Mouse (Mus musculus): Measurements from ENCODE around the gene Bbs12.
A peak's percentile ranks its signal among the peaks of the same experiment; 100 is the strongest.

Gene Bbs12

DNA sequence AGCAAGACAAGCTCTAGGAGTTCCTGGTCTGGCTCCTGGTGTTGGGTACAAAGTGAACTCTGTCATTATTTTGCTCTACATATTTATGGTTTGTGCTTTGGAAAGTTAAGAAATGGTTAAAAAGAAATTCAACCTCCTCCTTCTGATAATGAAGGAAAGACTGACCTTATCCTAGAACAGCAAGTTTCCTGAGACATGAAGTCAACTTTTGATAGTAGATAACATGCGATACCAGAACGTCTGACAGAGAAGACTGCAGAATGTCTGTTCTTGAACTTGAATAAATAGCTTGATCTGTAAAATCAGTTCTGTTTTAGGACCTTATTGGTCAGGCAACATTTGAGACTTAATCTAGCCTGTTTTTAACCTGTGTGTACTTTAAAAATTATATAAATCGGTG lies 14.3 kb downstream of the Bbs12 start:
- DNase-seq: no peak

DNA sequence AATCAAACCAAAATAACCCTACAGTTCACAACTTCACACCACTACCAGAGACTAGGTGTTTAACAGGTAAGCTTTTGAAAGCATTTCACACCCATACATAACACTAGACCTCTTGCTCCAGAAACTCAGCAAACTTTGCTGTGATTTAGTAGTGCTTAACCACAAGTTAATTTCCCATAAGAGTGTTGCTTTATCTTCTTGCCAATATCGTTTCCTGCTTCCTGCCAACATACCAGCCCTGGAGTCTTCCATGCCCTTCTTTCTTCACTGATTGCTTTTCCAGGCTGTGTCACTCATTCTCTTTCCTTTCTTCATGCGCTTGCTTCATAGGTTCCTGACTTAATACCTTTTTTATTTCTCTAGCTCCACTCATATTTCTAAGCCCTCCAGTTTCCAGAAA lies 16.1 kb downstream of the Bbs12 start:
- DNase-seq: no peak

DNA sequence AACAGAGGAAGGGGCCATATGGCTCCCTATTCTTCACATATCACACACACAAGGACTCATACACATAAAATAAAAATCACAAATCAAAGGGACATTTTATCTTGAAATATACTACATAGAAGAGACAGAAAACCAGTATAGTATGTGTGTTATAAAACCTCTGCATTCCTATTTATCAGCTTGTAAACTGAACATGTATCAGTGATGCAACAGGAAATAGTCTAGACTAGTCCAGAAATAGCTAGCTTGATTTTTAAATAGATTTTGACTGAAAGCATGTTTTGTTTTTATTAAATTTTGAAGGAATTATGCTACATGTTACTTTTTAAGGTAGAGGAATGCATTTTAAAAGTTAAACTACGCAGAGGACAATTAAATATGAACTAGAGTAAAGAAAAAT lies 17.6 kb downstream of the Bbs12 start:
- DNase-seq: no peak

DNA sequence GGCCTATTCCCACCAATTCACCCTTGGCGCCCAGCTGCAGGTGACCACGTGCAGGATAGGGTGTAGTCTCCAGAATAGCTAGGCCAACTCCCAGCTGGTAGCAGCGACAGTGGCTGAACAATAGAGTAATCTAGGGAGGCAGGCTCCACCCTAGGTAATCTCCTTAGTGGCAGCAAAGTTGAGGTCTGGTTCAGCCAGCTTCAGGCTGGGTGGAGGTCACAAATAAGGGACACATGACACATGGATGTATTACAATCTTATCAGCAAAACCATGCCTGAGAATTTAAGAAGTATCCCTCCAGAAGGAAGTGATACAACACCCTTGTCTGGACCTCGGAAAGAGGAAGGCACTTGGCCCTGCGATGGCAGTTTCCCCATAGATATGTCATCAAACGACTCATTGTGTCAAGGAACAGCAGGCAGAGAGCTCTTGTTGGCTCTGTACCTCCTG lies 19.7 kb downstream of the Bbs12 start:
- DNase-seq: no peak

DNA sequence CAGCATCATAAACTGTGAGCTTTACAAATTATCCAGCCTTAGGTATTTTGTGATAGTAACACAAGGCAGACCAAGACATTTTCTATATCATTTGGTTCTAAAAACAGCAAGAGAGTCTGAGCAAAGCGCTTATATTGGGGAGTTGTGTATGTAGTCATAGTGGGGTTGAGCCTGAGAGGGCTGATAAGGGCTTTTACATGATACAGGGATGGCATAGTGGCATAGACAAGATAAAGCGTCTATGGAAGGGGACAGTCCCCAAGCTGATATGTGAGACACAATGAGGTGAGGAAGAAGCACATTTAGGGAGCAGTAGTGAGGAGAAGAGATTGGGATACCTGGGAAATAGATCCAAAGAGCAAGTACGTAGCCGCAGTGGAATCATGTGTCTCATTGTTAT lies 21.7 kb downstream of the Bbs12 start:
- DNase-seq: no peak

DNA sequence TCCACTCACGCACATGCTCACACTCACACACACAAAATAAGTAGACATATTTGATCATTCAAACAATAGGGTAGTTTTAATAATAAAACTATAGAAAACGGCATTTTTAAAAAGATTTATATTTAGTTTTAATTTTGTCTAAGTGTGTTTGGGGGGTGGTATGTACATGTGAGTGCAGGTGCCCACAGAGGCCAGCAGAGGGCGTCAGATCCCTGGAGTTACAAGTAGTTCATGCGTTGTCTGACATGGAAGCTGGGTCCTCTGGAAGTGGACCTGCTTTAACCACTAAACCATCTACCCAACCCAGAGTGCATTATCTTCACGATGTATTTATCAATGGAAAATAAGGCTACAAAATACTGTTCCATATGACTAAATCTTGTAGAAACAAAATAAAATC lies 28.8 kb downstream of the Bbs12 start:
- DNase-seq: peak in 1 of 2 experiments; percentile 58

DNA sequence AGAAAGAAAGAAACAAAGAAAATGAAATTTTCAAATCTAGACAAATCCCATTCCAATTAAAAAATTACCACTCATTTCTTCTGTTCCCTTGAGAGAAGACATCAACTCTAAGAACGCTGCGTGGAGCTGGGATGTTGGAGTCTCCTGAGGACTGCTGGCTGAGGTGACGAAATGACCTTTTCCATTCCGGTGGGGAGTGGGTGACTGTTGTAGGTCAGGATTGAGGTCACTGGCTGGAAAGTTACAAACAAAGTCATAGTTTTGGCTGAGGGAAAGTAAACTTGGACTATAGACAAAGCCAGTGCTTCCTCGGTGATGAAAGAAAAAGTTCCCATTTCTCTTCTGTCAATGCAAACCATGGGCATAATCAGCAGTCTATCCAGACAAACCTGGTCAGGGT lies 30.5 kb downstream of the Bbs12 start:
- DNase-seq: no peak

- no peak for DNase-seq
Measured at GRCm38 (mm10) chr3:37347671-37348070, 35.3 kb downstream of the Bbs12 start.

DNA sequence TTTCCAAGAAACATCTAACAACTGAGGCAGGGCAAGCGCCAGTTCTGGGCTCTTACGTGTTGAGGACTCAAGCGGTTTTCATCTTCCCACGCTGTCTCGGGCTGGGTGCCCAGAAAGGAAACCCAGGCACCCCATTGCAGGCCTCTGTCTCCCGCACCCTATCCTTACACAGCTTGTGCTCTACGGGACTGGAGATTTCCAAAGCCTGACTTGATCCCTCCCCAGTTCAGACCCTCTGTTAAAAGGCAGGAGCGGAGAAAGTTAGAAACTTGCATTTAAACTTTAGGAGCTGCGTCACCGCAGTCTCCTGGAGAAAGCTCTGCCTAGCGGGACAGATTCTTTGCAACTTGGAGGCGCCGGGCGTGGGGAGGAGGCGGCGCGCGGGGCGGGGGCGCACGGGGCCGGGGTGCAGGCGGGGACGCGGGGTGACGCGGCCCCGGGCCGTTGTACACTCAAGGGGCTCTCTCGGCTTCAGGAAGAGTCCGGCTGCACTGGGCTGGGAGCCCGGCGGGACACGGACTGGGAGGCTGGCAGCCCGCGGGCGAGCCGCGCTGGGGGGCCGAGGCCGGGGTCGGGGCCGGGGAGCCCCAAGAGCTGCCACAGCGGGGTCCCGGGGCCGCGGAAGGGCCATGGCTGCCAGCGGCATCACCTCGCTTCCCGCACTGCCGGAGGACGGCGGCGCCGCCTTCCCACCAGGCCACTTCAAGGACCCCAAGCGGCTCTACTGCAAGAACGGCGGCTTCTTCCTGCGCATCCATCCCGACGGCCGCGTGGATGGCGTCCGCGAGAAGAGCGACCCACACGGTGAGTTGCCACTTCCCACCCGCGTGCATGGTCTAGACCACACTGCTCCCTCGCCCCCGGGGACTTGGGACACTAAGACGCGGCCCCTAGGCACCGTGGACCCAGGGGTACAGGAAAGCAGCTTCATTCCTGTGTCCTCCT lies 36.1 kb downstream of the Bbs12 start, which contains the start of gene Fgf2:
TSS of gene Fgf2 (plus strand) at position 126 of the 945 bp plus-strand sequence.
- DNase-seq: peak in 1 of 2 experiments; percentile 48

DNA sequence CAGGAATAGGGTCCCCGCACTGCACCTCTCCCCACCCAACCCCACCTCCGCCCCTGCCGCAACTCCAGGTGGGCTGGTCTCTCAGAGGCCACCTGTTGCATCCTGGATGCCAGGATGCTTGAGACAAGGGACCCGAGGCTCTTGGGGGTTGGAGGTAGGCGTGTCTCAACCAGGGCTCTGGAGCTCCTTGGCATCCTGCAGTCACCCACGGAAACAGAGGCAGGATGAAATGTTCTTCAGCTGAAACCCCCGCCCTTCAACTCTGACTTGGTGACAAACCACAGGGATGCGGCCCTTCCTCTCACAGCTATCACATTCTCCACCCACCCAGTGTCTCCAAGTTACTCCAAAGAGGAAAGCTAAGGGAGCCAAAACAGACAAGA lies 36.8 kb downstream of the Bbs12 start:
- no peak for DNase-seq

DNA sequence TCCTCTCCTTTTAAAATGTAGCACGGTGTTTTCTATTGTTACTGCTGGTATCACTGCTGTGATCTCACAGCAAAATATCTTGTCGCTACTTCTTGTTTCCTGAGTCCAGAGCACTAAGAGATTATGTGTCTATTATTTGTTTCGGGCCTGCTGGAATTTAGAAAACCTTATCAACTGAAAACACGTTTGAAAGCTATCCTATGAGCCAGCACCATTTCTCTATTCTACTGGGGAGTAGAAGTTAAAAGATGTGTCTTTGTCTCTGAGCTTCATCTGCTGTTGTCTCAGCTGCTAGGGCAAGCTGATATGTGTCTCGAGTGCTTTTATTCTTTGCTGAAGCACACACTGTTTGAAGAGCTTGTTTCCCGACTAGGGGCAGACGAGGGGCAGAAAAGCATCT lies 38.0 kb downstream of the Bbs12 start:
- no peak for DNase-seq

DNA sequence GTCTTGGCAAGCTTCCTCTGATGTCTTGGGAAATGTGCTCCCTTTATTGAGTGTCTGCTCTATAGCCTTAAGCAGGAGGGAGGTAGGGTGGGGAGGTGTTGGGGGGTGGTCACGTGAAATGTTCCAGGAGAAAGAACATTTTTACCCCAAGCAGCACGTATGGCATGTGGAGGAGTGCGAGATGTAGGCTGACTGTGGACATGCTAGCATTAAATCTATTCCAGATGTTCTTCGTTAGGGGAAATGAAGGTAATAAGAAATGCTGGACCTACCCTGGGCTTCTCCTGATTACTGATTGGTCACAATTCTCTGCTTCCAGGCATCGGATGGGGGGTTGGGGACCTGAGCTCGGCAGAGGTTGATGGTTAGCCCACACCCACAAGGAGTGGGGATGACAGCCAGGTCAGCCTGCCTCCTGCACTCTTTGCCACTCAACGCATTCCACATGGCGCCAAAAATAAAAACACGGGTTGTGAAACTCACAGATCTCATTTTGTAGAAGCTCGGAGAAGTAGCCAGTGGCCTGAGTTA lies 41.7 kb downstream of the Bbs12 start:
- no peak for DNase-seq

GRCm38 (mm10) chr3:37354737-37355136 lies 42.4 kb downstream of the Bbs12 start:
- DNase-seq: no peak

- no peak for DNase-seq
Measured at GRCm38 (mm10) chr3:37360729-37361128, 48.4 kb downstream of the Bbs12 start.

GRCm38 (mm10) chr3:37365144-37365543 lies 52.8 kb downstream of the Bbs12 start:
- no peak for DNase-seq

GRCm38 (mm10) chr3:37365976-37366375 lies 53.6 kb downstream of the Bbs12 start:
- no peak for DNase-seq

DNA sequence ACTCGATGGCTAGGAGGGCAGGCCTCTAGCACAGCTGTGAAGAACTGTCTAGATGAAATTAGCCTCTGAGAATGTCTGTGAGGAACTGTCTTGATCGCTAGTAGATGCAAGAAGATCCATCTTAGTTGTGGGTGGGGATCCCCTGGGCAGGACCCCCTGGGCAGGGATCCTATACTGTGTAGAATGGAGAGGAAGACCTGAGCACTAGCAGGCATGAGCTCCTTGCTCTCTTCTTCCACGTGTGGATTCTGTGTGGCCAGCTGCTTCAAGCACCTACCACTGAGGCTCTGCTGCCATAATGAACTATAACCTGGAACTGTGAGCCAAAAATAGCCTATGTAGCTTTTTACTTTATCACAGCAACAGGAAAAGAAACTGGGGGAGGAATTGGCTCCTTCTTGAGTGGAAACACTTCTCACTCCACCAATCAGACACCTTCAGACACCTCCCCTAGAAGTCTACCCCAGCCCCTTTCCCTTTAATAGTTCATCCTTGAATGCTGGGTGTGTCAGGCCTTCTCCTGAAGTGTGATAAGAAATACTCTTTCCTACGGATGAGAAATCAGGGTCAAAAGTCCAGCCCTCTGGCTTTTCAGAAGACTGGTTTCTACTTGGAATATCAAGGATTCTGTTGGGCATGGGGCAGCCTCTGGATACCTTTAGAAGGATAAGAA lies 54.2 kb downstream of the Bbs12 start:
- no peak for DNase-seq

GRCm38 (mm10) chr3:37370407-37370806 lies 58.1 kb downstream of the Bbs12 start:
- DNase-seq: no peak
